Mouse (Mus musculus) midbrain, embryonic 16.5 days (tissue): ENCODE data around the gene Nme7. TPM values are rescaled to one million over a fixed set of nuclear protein-coding genes. Genes with fewer than 3 reads are reported as not detected.

ENCODE experiments used
- ATAC-seq: fragments of 200-750 bp; cut with Nextera tagmentation; 2 replicates; pipeline ENCODE4 v1.8.0; 2017; ENCODE audit warnings: moderate TSS enrichment
- H3K27ac ChIP-seq: fragments of 300-500 bp; sonication (generic); 2 replicates; pipeline ENCODE4 v1.5.1; 2014; ENCODE audit warnings: mild to moderate bottlenecking, low read length, mixed read lengths
- H3K27me3 ChIP-seq: fragments of 300-500 bp; sonication (generic); 2 replicates; pipeline ENCODE4 v1.6.1; 2014; ENCODE audit warnings: low read depth, low read length, mixed read lengths; ENCODE audit not compliant: control insufficient read depth, insufficient read depth
- H3K36me3 ChIP-seq: fragments of 300-500 bp; sonication (generic); 2 replicates; pipeline ENCODE4 v1.6.1; 2014; ENCODE audit warnings: mild to moderate bottlenecking, low read length, moderate library complexity, mixed read lengths; ENCODE audit not compliant: control insufficient read depth, insufficient read depth
- H3K4me1 ChIP-seq: fragments of 300-500 bp; sonication (generic); 2 replicates; pipeline ENCODE4 v1.6.1; 2014; ENCODE audit warnings: mild to moderate bottlenecking, low read length, mixed read lengths; ENCODE audit not compliant: control insufficient read depth, insufficient read depth
- H3K4me2 ChIP-seq: fragments of 300-500 bp; sonication (generic); 2 replicates; pipeline ENCODE4 v1.6.1; 2014; ENCODE audit warnings: mild to moderate bottlenecking, low read length, mixed read lengths
- H3K4me3 ChIP-seq: fragments of 300-500 bp; sonication (generic); 2 replicates; pipeline ENCODE4 v1.5.1; 2014; ENCODE audit warnings: low read depth, mild to moderate bottlenecking, low read length, moderate library complexity, mixed read lengths
- H3K9ac ChIP-seq: fragments of 300-500 bp; sonication (generic); 2 replicates; pipeline ENCODE4 v1.6.1; 2014; ENCODE audit warnings: low read depth, low read length, mixed read lengths
- H3K9me3 ChIP-seq: fragments of 300-500 bp; sonication (generic); replicated peaks from 2 replicates; pipeline ENCODE4 v1.6.1; 2014; ENCODE audit warnings: mild to moderate bottlenecking, low read length, mixed read lengths; ENCODE audit not compliant: control insufficient read depth, poor library complexity, severe bottlenecking
- WGBS: fragments of 180-500 bp; shearing (Covaris S2); extraction: QIAGEN DNeasy Blood & Tissue Kit; methylation state at CpG from one replicate; pipeline ENCODE4 v1.1.7; 2014; 5-methylcytosine and 5-hydroxymethylcytosine counted together
- polyA plus RNA-seq: library from polyadenylated mRNA; unstranded; fragments of >200 nt; fragmentation: Nextera tagmentation; extraction: Ambion mirVana; gene quantifications from 2 replicates; pipeline ENCODE4 v1.2.1, GENCODE M21; 2015

Gene Nme7
- polyA plus RNA-seq, 1 experiment from 2014 or later: 31.2 TPM

- H3K27me3 ChIP-seq: no peaks in the 10 kb centered on the region
- no peak for ATAC-seq
- 94% methylated on average over 10 of the region's 10 CpGs for WGBS
Measured at GRCm38 (mm10) chr1:164384354-164384753, 80.4 kb downstream of the Nme7 start.

GRCm38 (mm10) chr1:164384972-164385371 is 81.1 kb downstream of the Nme7 start:
- Histone ChIP-seq H3K36me3 (no peaks in the 10 kb centered on the region), H3K27me3 (no peaks in the 10 kb centered on the region), H3K4me2 (no peak overlapping the region), H3K4me1 (no peaks in the 10 kb centered on the region), H3K9ac (no peak overlapping the region), H3K9me3 (no peaks in the 10 kb centered on the region), H3K27ac (no peak overlapping the region), H3K4me3 (no peak overlapping the region)
- WGBS: 86% methylated on average over 6 of the region's 6 CpGs
- no peak for ATAC-seq

More at GRCm38 (mm10) chr1:164384354-164384753, 80.4 kb downstream of the Nme7 start:
- no peaks in the 10 kb centered on the region for H3K9me3 ChIP-seq
- no peak overlapping the region for H3K4me3 ChIP-seq
- H3K4me1 ChIP-seq: no peaks in the 10 kb centered on the region
- H3K27ac ChIP-seq: no peak overlapping the region
- no peaks in the 10 kb centered on the region for H3K36me3 ChIP-seq
- no peak overlapping the region for H3K4me2 ChIP-seq
- H3K9ac ChIP-seq: no peak overlapping the region

- H3K9ac ChIP-seq: no peak overlapping the region
- no peaks in the 10 kb centered on the region for H3K9me3 ChIP-seq
- peaks cover 4% of the 10 kb centered on the region; the same call in 1 of the 2 replicates for H3K4me1 ChIP-seq
- ATAC-seq: no peak
- no peaks in the 10 kb centered on the region for H3K27me3 ChIP-seq
- H3K4me2 ChIP-seq: no peak overlapping the region
- H3K36me3 ChIP-seq: no peaks in the 10 kb centered on the region
- H3K27ac ChIP-seq: no peak overlapping the region
- no peak overlapping the region for H3K4me3 ChIP-seq
- 93% methylated on average over 4 of the region's 4 CpGs for WGBS
Measured at GRCm38 (mm10) chr1:164389743-164390142, 85.8 kb downstream of the Nme7 start.

GRCm38 (mm10) chr1:164392176-164392575 is 88.3 kb downstream of the Nme7 start:
- 21% methylated on average over 3 of the region's 3 CpGs for WGBS
- no peak overlapping the region for H3K27ac ChIP-seq
- peaks cover 17% of the 10 kb centered on the region for H3K4me1 ChIP-seq
- no peak overlapping the region for H3K4me3 ChIP-seq
- H3K36me3 ChIP-seq: no peaks in the 10 kb centered on the region
- no peaks in the 10 kb centered on the region for H3K27me3 ChIP-seq
- ATAC-seq: no peak
- H3K4me2 ChIP-seq: no peak overlapping the region
- H3K9ac ChIP-seq: no peak overlapping the region
- no peaks in the 10 kb centered on the region for H3K9me3 ChIP-seq

- no peak overlapping the region for H3K4me3 ChIP-seq
- WGBS: 16% methylated on average over 6 of the region's 6 CpGs
- ATAC-seq: peak; percentile 92
- peaks cover 20% of the 10 kb centered on the region for H3K4me1 ChIP-seq
- no peaks in the 10 kb centered on the region for H3K36me3 ChIP-seq
- H3K9ac ChIP-seq: peak overlapping the region; percentile 32; the same call in 1 of the 2 replicates
- no peaks in the 10 kb centered on the region for H3K27me3 ChIP-seq
- no peaks in the 10 kb centered on the region for H3K9me3 ChIP-seq
- H3K27ac ChIP-seq: peak overlapping the region; percentile 80
- no peak overlapping the region for H3K4me2 ChIP-seq
Measured at GRCm38 (mm10) chr1:164395131-164395780, 91.3 kb downstream of the Nme7 start.

- no peaks in the 10 kb centered on the region for H3K27me3 ChIP-seq
- no peak overlapping the region for H3K4me2 ChIP-seq
- H3K36me3 ChIP-seq: no peaks in the 10 kb centered on the region
- H3K27ac ChIP-seq: no peak overlapping the region
- H3K4me1 ChIP-seq: peaks cover 16% of the 10 kb centered on the region
- H3K9ac ChIP-seq: no peak overlapping the region
- peaks cover 6% of the 10 kb centered on the region; the same call in 1 of the 2 replicates for H3K9me3 ChIP-seq
- WGBS: 33% methylated on average over 4 of the region's 4 CpGs
- ATAC-seq: no peak
- no peak overlapping the region for H3K4me3 ChIP-seq
Measured at GRCm38 (mm10) chr1:164397672-164398071, 93.8 kb downstream of the Nme7 start.

- Histone ChIP-seq H3K4me2 (no peak overlapping the region), H3K4me1 (peaks cover 16% of the 10 kb centered on the region), H3K27ac (no peak overlapping the region), H3K9me3 (peaks cover 6% of the 10 kb centered on the region; the same call in 1 of the 2 replicates), H3K4me3 (no peak overlapping the region), H3K9ac (no peak overlapping the region), H3K36me3 (peaks cover 6% of the 10 kb centered on the region), H3K27me3 (no peaks in the 10 kb centered on the region)
- ATAC-seq: no peak
- 92% methylated on average over 3 of the region's 3 CpGs for WGBS
Measured at GRCm38 (mm10) chr1:164399578-164399977, 95.7 kb downstream of the Nme7 start.

- WGBS: 78% methylated on average over 5 of the region's 5 CpGs
- H3K9ac ChIP-seq: no peak overlapping the region
- H3K27ac ChIP-seq: no peak overlapping the region
- no peaks in the 10 kb centered on the region for H3K4me1 ChIP-seq
- ATAC-seq: no peak
- H3K4me3 ChIP-seq: no peak overlapping the region
- H3K27me3 ChIP-seq: no peaks in the 10 kb centered on the region
- H3K4me2 ChIP-seq: no peak overlapping the region
- peaks cover 6% of the 10 kb centered on the region for H3K36me3 ChIP-seq
- H3K9me3 ChIP-seq: peaks cover 6% of the 10 kb centered on the region; the same call in 1 of the 2 replicates
Measured at GRCm38 (mm10) chr1:164405385-164405802, 101.5 kb downstream of the Nme7 start.

GRCm38 (mm10) chr1:164406506-164406905 is 102.6 kb downstream of the Nme7 start:
- ATAC-seq: no peak
- WGBS: 36% methylated on average over 5 of the region's 5 CpGs

More at GRCm38 (mm10) chr1:164406506-164406905, 102.6 kb downstream of the Nme7 start:
- Histone ChIP-seq H3K36me3 (peaks cover 6% of the 10 kb centered on the region), H3K4me2 (no peak overlapping the region), H3K27ac (no peak overlapping the region), H3K4me3 (no peak overlapping the region), H3K4me1 (no peaks in the 10 kb centered on the region), H3K9ac (no peak overlapping the region), H3K9me3 (peaks cover 6% of the 10 kb centered on the region; the same call in 1 of the 2 replicates), H3K27me3 (no peaks in the 10 kb centered on the region)
